Mouse (Mus musculus): ENCODE measurements around the gene Casp9. TPM values are rescaled to one million over a fixed set of nuclear protein-coding genes. Genes with fewer than 3 reads are reported as not detected.

Gene Casp9
- polyA plus RNA-seq, 1 experiment from 2014 or later = 17.2 TPM

GRCm38 (mm10) chr4:141787046-141787445 lies 6.4 kb upstream of the Casp9 start:
- 52% methylated on average over 6 of the region's 6 CpGs for WGBS
- Histone ChIP-seq H3K4me2 (replicated peaks) (no peak overlapping the region), H3K9me3 (no peaks in the 10 kb centered on the region), H3K4me3 (no peak overlapping the region), H3K27me3 (no peaks in the 10 kb centered on the region), H3K9ac (no peak overlapping the region), H3K36me3 (peaks cover 54% of the 10 kb centered on the region), H3K4me1 (peaks cover 23% of the 10 kb centered on the region), H3K27ac (peak overlapping the region; percentile 11; the same call in 1 of the 2 replicates)
- ATAC-seq (ENCODE audit: low FRiP score, low read depth) = no peak

GRCm38 (mm10) chr4:141787462-141787861 lies 6.0 kb upstream of the Casp9 start:
- peaks cover 24% of the 10 kb centered on the region for H3K4me1 ChIP-seq
- no peaks in the 10 kb centered on the region for H3K9me3 ChIP-seq
- peaks cover 50% of the 10 kb centered on the region for H3K36me3 ChIP-seq
- H3K27me3 ChIP-seq = no peaks in the 10 kb centered on the region
- H3K9ac ChIP-seq = no peak overlapping the region
- WGBS = 88% methylated on average over 7 of the region's 7 CpGs
- ATAC-seq (ENCODE audit: low FRiP score, low read depth) = no peak
- no peak overlapping the region for H3K4me2 ChIP-seq (replicated peaks)
- no peak overlapping the region for H3K4me3 ChIP-seq
- H3K27ac ChIP-seq = no peak overlapping the region; the same call in 1 of the 2 replicates

DNA sequence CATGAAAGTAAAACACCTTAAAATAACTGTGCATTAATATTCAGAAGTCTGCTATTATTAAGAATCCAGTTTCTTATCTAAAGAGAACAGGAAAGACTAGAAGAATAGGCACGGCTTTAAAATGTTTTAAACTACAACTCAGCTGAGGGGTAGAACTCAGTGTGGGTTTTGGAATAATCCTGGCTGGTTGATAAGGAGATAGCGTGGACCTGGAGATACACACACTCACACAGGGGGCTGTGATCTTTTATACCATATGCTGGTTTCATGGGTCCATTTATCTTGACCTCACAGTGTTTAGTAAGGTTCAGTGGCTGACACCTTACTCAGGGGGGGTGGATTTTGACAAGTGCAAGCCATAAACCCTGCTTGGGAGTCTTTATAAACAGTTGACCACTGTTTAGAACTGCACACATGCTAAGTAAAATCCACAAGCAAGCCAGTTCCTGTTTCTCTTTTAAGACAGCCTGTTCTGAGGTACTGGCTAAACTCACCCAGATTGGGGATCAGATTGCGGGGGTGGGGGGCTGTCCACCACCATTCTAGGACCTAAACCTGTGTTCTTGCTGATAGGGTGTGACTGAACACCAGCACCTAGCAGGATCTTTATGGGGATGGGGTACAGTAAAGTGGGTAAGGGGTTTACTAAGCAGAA lies 3.7 kb upstream of the Casp9 start:
- Histone ChIP-seq H3K27me3 (no peaks in the 10 kb centered on the region), H3K9me3 (no peaks in the 10 kb centered on the region), H3K4me2 (replicated peaks) (peak overlapping the region; percentile 85), H3K27ac (no peak overlapping the region; the same call in 1 of the 2 replicates), H3K9ac (peak overlapping the region; percentile 98), H3K4me1 (peaks cover 33% of the 10 kb centered on the region), H3K36me3 (peaks cover 28% of the 10 kb centered on the region), H3K4me3 (peak overlapping the region; percentile 78)
- ATAC-seq (ENCODE audit: low FRiP score, low read depth) = no peak
- WGBS = 53% methylated on average over 3 of the region's 3 CpGs

DNA sequence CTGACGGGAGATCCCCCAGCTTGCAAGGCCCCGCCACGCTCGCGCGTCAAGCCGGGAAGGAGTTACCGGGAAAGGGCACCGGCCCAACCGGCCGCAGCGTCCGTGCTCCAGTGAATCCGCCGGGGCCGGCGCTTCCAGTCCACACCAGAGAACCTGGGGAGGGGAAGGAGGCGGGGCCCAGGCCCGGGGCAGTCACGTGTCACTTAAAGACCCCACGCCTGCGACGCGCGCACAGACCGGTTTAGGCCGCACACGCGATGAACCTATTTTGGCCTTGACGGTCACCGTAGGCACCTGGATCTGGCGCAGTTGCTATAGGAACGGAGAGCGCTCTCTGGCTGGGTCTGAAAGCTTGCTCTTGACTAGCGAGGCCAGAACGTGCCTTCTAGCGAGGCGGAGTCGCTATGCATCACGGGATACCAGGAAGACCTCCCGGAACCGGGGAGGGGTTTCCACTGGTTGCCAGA lies 2.9 kb upstream of the Casp9 start, which contains the start of gene Dnajc16:
TSS of gene Dnajc16 (minus strand) at position 408 of the 467 bp plus-strand sequence.
- Histone ChIP-seq H3K4me1 (peaks cover 41% of the 10 kb centered on the region), H3K36me3 (peaks cover 22% of the 10 kb centered on the region), H3K4me2 (replicated peaks) (peak within 1 kb of the TSS; percentile 85), H3K9me3 (no peaks in the 10 kb centered on the region), H3K27ac (peak within 1 kb of the TSS; percentile 61; the same call in 1 of the 2 replicates), H3K4me3 (peak within 1 kb of the TSS; percentile 78), H3K27me3 (no peaks in the 10 kb centered on the region), H3K9ac (peak within 1 kb of the TSS; percentile 98)
- peak; percentile 92 for ATAC-seq (ENCODE audit: low FRiP score, low read depth)
- under 1% methylated on average over 42 of the region's 42 CpGs for WGBS

DNA sequence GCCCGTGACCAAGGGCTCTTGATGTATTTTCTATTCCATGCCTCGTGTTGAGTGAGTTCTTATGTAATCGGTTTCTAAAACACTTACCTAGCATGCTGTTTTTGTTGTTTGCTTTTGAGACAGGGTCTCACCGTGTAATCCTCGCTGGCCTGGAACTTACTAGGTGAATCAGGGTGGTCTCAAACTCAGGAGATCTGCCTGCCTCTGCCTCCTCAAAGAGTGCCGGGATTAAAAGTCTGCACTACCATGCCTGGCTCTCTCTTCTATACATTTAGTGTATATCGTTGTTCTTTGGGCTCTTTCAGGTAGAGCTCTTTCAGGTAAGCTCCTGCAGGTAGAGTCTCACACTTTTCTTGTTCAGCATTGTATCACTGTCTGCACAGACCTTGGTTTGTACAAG lies 1.9 kb upstream of the Casp9 start:
- Histone ChIP-seq H3K36me3 (peaks cover 16% of the 10 kb centered on the region), H3K4me1 (peaks cover 37% of the 10 kb centered on the region), H3K4me3 (no peak overlapping the region), H3K27ac (no peak overlapping the region), H3K9me3 (no peaks in the 10 kb centered on the region), H3K27me3 (no peaks in the 10 kb centered on the region), H3K4me2 (replicated peaks) (no peak overlapping the region; the same call in 1 of the 2 replicates), H3K9ac (no peak overlapping the region)
- WGBS = 90% methylated on average over 7 of the region's 7 CpGs
- no peak for ATAC-seq (ENCODE audit: low FRiP score, low read depth)

- H3K9me3 ChIP-seq = no peaks in the 10 kb centered on the region
- WGBS = 87% methylated on average over 8 of the region's 8 CpGs
- peaks cover 34% of the 10 kb centered on the region for H3K4me1 ChIP-seq
- H3K4me3 ChIP-seq = no peak overlapping the region
- H3K27me3 ChIP-seq = no peaks in the 10 kb centered on the region
- no peak for ATAC-seq (ENCODE audit: low FRiP score, low read depth)
- peaks cover 18% of the 10 kb centered on the region for H3K36me3 ChIP-seq
- H3K9ac ChIP-seq = no peak overlapping the region
- no peak overlapping the region for H3K4me2 ChIP-seq (replicated peaks)
- no peak overlapping the region for H3K27ac ChIP-seq
These were observed 1.5 kb upstream of the Casp9 start for GRCm38 (mm10) chr4:141791951-141792350.

- no peaks in the 10 kb centered on the region for H3K27me3 ChIP-seq
- H3K9me3 ChIP-seq = no peaks in the 10 kb centered on the region
- H3K4me1 ChIP-seq = peaks cover 29% of the 10 kb centered on the region
- H3K4me2 ChIP-seq (replicated peaks) = peak overlapping the region; percentile 69
- H3K9ac ChIP-seq = peak overlapping the region; percentile 53
- ATAC-seq (ENCODE audit: low FRiP score, low read depth) = no peak
- WGBS = 9% methylated on average over 10 of the region's 10 CpGs
- peaks cover 19% of the 10 kb centered on the region for H3K36me3 ChIP-seq
- H3K27ac ChIP-seq = peak overlapping the region; percentile 88
- H3K4me3 ChIP-seq = peak overlapping the region; percentile 69
These were observed 694 bp upstream of the Casp9 start for GRCm38 (mm10) chr4:141792554-141793281.

DNA sequence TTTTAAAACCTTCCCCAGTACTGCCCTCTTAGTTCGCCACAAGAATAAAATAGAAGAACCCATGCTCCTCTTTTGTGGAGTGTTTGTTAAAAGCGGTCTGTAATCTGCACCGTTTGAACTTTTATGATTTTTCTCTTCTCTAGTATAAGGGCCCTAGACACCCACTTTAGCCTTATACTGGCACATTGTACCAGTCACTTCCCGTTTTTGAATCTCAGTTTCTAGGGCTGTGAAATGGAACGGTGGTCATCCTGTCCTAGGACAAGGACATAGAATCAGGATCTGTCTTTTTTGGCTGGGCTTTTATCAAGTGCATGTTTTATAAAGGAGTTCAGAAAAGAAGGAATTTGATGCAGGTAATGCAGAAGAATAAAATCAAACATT lies 732 bp downstream of the Casp9 start:
- Histone ChIP-seq H3K4me2 (replicated peaks) (peak overlapping the region; percentile 69), H3K9me3 (no peaks in the 10 kb centered on the region), H3K4me3 (peak overlapping the region; percentile 69), H3K36me3 (peaks cover 23% of the 10 kb centered on the region), H3K9ac (peak overlapping the region; percentile 74), H3K4me1 (peaks cover 28% of the 10 kb centered on the region), H3K27ac (peak overlapping the region; percentile 88), H3K27me3 (no peaks in the 10 kb centered on the region)
- 13% methylated on average over 5 of the region's 5 CpGs for WGBS
- ATAC-seq (ENCODE audit: low FRiP score, low read depth) = no peak

DNA sequence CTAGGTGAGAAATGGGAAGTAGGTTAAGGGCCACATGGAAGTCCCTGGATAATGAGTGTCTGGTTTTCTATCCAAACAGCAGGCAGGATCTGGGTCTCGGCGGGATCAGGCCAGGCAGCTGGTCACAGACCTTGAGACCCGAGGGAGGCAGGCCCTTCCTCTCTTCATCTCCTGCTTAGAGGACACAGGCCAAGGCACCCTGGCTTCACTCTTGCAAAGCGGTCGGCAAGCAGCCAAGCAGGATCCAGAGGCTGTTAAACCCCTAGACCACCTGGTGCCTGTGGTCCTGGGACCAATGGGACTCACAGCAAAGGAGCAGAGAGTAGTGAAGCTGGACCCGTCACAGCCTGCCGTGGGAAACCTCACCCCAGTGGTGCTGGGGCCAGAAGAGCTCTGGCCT lies 2.9 kb downstream of the Casp9 start:
- Histone ChIP-seq H3K4me3 (no peak overlapping the region), H3K9ac (no peak overlapping the region), H3K4me2 (replicated peaks) (no peak overlapping the region), H3K27ac (no peak overlapping the region), H3K27me3 (no peaks in the 10 kb centered on the region), H3K4me1 (peaks cover 18% of the 10 kb centered on the region), H3K9me3 (no peaks in the 10 kb centered on the region), H3K36me3 (peaks cover 23% of the 10 kb centered on the region)
- no peak for ATAC-seq (ENCODE audit: low FRiP score, low read depth)
- 88% methylated on average over 7 of the region's 7 CpGs for WGBS

DNA sequence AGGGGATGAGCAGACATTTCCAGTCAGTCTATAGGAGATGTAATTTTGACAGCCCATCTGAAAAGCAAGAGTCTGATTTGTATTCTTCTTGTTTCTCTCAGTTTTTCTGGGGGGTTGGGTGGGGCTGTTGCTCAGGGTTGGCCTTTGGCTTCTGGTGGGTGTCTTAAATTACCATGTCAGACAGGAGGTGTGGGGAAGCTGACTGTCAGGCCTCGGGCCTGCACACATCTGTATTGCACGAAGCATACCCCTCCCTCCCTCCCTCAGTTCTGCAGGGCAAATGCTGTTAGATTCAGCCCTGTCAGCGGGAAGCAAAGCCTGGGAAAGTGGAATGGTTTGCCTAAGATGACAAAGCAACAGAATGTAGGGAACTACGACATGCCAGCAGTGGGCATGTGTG lies 3.5 kb downstream of the Casp9 start:
- no peak overlapping the region for H3K4me3 ChIP-seq
- no peak overlapping the region for H3K4me2 ChIP-seq (replicated peaks)
- H3K4me1 ChIP-seq = peaks cover 18% of the 10 kb centered on the region
- H3K27me3 ChIP-seq = no peaks in the 10 kb centered on the region
- no peak for ATAC-seq (ENCODE audit: low FRiP score, low read depth)
- H3K27ac ChIP-seq = no peak overlapping the region
- H3K36me3 ChIP-seq = peaks cover 23% of the 10 kb centered on the region
- H3K9me3 ChIP-seq = no peaks in the 10 kb centered on the region
- H3K9ac ChIP-seq = no peak overlapping the region
- 77% methylated on average over 4 of the region's 4 CpGs for WGBS

- 94% methylated on average over 5 of the region's 5 CpGs for WGBS
- Histone ChIP-seq H3K9me3 (no peaks in the 10 kb centered on the region), H3K36me3 (peaks cover 23% of the 10 kb centered on the region), H3K4me2 (replicated peaks) (no peak overlapping the region), H3K4me3 (no peak overlapping the region), H3K27ac (no peak overlapping the region), H3K4me1 (peaks cover 16% of the 10 kb centered on the region), H3K27me3 (no peaks in the 10 kb centered on the region), H3K9ac (no peak overlapping the region)
- ATAC-seq (ENCODE audit: low FRiP score, low read depth) = no peak
These were observed 4.1 kb downstream of the Casp9 start for GRCm38 (mm10) chr4:141797545-141797944.

DNA sequence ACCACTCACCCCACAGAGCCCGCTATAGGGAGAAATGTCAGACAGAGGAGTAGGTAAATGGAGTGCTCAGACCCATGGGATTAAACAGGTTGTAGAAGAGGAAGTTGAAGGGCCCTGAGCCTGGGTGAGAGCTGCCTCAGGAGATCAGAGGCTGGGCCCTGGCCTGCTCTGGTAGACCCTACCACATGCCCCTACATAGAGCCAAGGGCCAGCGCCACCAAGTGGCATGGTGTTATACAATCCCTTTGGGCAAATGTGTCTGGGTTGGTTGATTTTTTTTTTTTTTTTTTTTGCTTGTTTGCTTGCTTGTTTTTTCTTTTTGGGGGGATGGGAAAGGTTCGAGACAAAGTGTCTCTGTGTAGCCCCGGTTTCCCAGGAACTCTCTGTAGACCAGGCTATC lies 10.7 kb downstream of the Casp9 start:
- Histone ChIP-seq H3K4me2 (replicated peaks) (no peak overlapping the region), H3K4me1 (no peaks in the 10 kb centered on the region), H3K9ac (no peak overlapping the region), H3K27ac (no peak overlapping the region), H3K9me3 (no peaks in the 10 kb centered on the region), H3K36me3 (peaks cover 62% of the 10 kb centered on the region), H3K27me3 (no peaks in the 10 kb centered on the region), H3K4me3 (no peak overlapping the region)
- 90% methylated on average over 4 of the region's 4 CpGs for WGBS
- no peak for ATAC-seq (ENCODE audit: low FRiP score, low read depth)
